Mouse (Mus musculus): ENCODE results near the gene Tmem37. TPM values are rescaled to one million over a fixed set of nuclear protein-coding genes. Genes with fewer than 3 reads are reported as not detected.
"Not testable (repeated sequence)": the region's sequence is repeated elsewhere in the genome, so short reads cannot be mapped to it uniquely, and the experiment has no call there.

Gene Tmem37
- polyA plus RNA-seq, 1 experiment: 17.8 TPM

GRCm38 (mm10) chr1:120094920-120095319 is 21.0 kb upstream of the Tmem37 start:
- no peak overlapping the region for H3K9ac ChIP-seq (ENCODE audit: low read depth, poor library complexity, severe bottlenecking)
- no peak overlapping the region for H3K4me3 ChIP-seq (ENCODE audit: low read depth, low read length)
- H3K27ac ChIP-seq (ENCODE audit: insufficient read depth, low read length): no peak overlapping the region
- no peaks in the 10 kb centered on the region for H3K27me3 ChIP-seq (ENCODE audit: control insufficient read depth, insufficient read depth, low read length, poor library complexity, severe bottlenecking)
- H3K36me3 ChIP-seq (ENCODE audit: control insufficient read depth, insufficient read depth, low read length, poor library complexity, severe bottlenecking): no peaks in the 10 kb centered on the region
- no peaks in the 10 kb centered on the region for H3K4me1 ChIP-seq (ENCODE audit: control insufficient read depth, insufficient read depth, low read length)
- TF ChIP-seq CTCF (IDR thresholded peaks at IDR 0.05; ENCODE audit: low read depth, low read length) (no peak), POLR2A (IDR thresholded peaks at IDR 0.05; ENCODE audit: insufficient read depth, low read length) (no peak), EP300 (IDR thresholded peaks at IDR 0.05; ENCODE audit: insufficient read depth, low read depth, low read length) (no peak)
- peaks cover 16% of the 10 kb centered on the region for H3K9me3 ChIP-seq (replicated peaks; ENCODE audit: control insufficient read depth, insufficient read depth, low read length, poor library complexity, severe bottlenecking)

GRCm38 (mm10) chr1:120093482-120094134 is 19.7 kb upstream of the Tmem37 start:
- H3K36me3 ChIP-seq (ENCODE audit: control insufficient read depth, insufficient read depth, low read length, poor library complexity, severe bottlenecking); H3K9ac ChIP-seq (ENCODE audit: low read depth, poor library complexity, severe bottlenecking): not testable (repeated sequence)
- 0 out of 2 replicates have a peak, but pooled peaks have one; percentile 28 for TF ChIP-seq EP300 (IDR thresholded peaks at IDR 0.05; ENCODE audit: insufficient read depth, low read depth, low read length)
- TF ChIP-seq CTCF (IDR thresholded peaks at IDR 0.05; ENCODE audit: low read depth, low read length): peak; percentile 85

GRCm38 (mm10) chr1:120090880-120091570 is 17.2 kb upstream of the Tmem37 start:
- Histone ChIP-seq H3K27me3 (ENCODE audit: control insufficient read depth, insufficient read depth, low read length, poor library complexity, severe bottlenecking) (no peaks in the 10 kb centered on the region), H3K27ac (ENCODE audit: insufficient read depth, low read length) (peak overlapping the region; percentile 31; the same call in 1 of the 2 replicates), H3K36me3 (ENCODE audit: control insufficient read depth, insufficient read depth, low read length, poor library complexity, severe bottlenecking) (no peaks in the 10 kb centered on the region), H3K9me3 (replicated peaks; ENCODE audit: control insufficient read depth, insufficient read depth, low read length, poor library complexity, severe bottlenecking) (peaks cover 13% of the 10 kb centered on the region), H3K4me3 (ENCODE audit: low read depth, low read length) (no peak overlapping the region), H3K9ac (ENCODE audit: low read depth, poor library complexity, severe bottlenecking) (no peak overlapping the region), H3K4me1 (ENCODE audit: control insufficient read depth, insufficient read depth, low read length) (peaks cover 3% of the 10 kb centered on the region)
- no peak for TF ChIP-seq POLR2A (IDR thresholded peaks at IDR 0.05; ENCODE audit: insufficient read depth, low read length)
- no peak for TF ChIP-seq EP300 (IDR thresholded peaks at IDR 0.05; ENCODE audit: insufficient read depth, low read depth, low read length)
- no peak for TF ChIP-seq CTCF (IDR thresholded peaks at IDR 0.05; ENCODE audit: low read depth, low read length)

More at GRCm38 (mm10) chr1:120093482-120094134, 19.7 kb upstream of the Tmem37 start:
- H3K4me3 ChIP-seq (ENCODE audit: low read depth, low read length); H3K27ac ChIP-seq (ENCODE audit: insufficient read depth, low read length); H3K27me3 ChIP-seq (ENCODE audit: control insufficient read depth, insufficient read depth, low read length, poor library complexity, severe bottlenecking); H3K4me1 ChIP-seq (ENCODE audit: control insufficient read depth, insufficient read depth, low read length): not testable (repeated sequence)
- peaks cover 16% of the 10 kb centered on the region for H3K9me3 ChIP-seq (replicated peaks; ENCODE audit: control insufficient read depth, insufficient read depth, low read length, poor library complexity, severe bottlenecking)

- Histone ChIP-seq H3K27me3 (ENCODE audit: control insufficient read depth, insufficient read depth, low read length, poor library complexity, severe bottlenecking) (no peaks in the 10 kb centered on the region), H3K4me3 (ENCODE audit: low read depth, low read length) (no peak overlapping the region), H3K9ac (ENCODE audit: low read depth, poor library complexity, severe bottlenecking) (peak overlapping the region; percentile 50; the same call in 1 of the 2 replicates), H3K27ac (ENCODE audit: insufficient read depth, low read length) (peak overlapping the region; percentile 49), H3K36me3 (ENCODE audit: control insufficient read depth, insufficient read depth, low read length, poor library complexity, severe bottlenecking) (no peaks in the 10 kb centered on the region), H3K4me1 (ENCODE audit: control insufficient read depth, insufficient read depth, low read length) (peaks cover 3% of the 10 kb centered on the region), H3K9me3 (replicated peaks; ENCODE audit: control insufficient read depth, insufficient read depth, low read length, poor library complexity, severe bottlenecking) (peaks cover 13% of the 10 kb centered on the region)
- TF ChIP-seq EP300 (IDR thresholded peaks at IDR 0.05; ENCODE audit: insufficient read depth, low read depth, low read length) (peak; percentile 60; the same call in 1 of the 2 replicates), CTCF (IDR thresholded peaks at IDR 0.05; ENCODE audit: low read depth, low read length) (no peak)
Measured at GRCm38 (mm10) chr1:120089180-120089579, 15.3 kb upstream of the Tmem37 start.

GRCm38 (mm10) chr1:120086644-120087043 is 12.8 kb upstream of the Tmem37 start:
- no peak for TF ChIP-seq POLR2A (IDR thresholded peaks at IDR 0.05; ENCODE audit: insufficient read depth, low read length)
- TF ChIP-seq CTCF (IDR thresholded peaks at IDR 0.05; ENCODE audit: low read depth, low read length): no peak
- 0 out of 2 replicates have a peak, but pooled peaks have one; percentile 35 for TF ChIP-seq EP300 (IDR thresholded peaks at IDR 0.05; ENCODE audit: insufficient read depth, low read depth, low read length)
- Histone ChIP-seq H3K36me3 (ENCODE audit: control insufficient read depth, insufficient read depth, low read length, poor library complexity, severe bottlenecking) (no peaks in the 10 kb centered on the region), H3K27ac (ENCODE audit: insufficient read depth, low read length) (peak overlapping the region; percentile 18; the same call in 1 of the 2 replicates), H3K9me3 (replicated peaks; ENCODE audit: control insufficient read depth, insufficient read depth, low read length, poor library complexity, severe bottlenecking) (no peaks in the 10 kb centered on the region), H3K4me1 (ENCODE audit: control insufficient read depth, insufficient read depth, low read length) (peaks cover 9% of the 10 kb centered on the region), H3K27me3 (ENCODE audit: control insufficient read depth, insufficient read depth, low read length, poor library complexity, severe bottlenecking) (no peaks in the 10 kb centered on the region), H3K9ac (ENCODE audit: low read depth, poor library complexity, severe bottlenecking) (peak overlapping the region; percentile 31), H3K4me3 (ENCODE audit: low read depth, low read length) (peak overlapping the region; percentile 70)

GRCm38 (mm10) chr1:120085696-120086095 is 11.8 kb upstream of the Tmem37 start:
- no peaks in the 10 kb centered on the region for H3K27me3 ChIP-seq (ENCODE audit: control insufficient read depth, insufficient read depth, low read length, poor library complexity, severe bottlenecking)
- H3K36me3 ChIP-seq (ENCODE audit: control insufficient read depth, insufficient read depth, low read length, poor library complexity, severe bottlenecking): no peaks in the 10 kb centered on the region
- no peaks in the 10 kb centered on the region for H3K9me3 ChIP-seq (replicated peaks; ENCODE audit: control insufficient read depth, insufficient read depth, low read length, poor library complexity, severe bottlenecking)
- TF ChIP-seq EP300 (IDR thresholded peaks at IDR 0.05; ENCODE audit: insufficient read depth, low read depth, low read length) (no peak), POLR2A (IDR thresholded peaks at IDR 0.05; ENCODE audit: insufficient read depth, low read length) (peak; percentile 6)
- H3K4me1 ChIP-seq (ENCODE audit: control insufficient read depth, insufficient read depth, low read length): peaks cover 9% of the 10 kb centered on the region
- H3K27ac ChIP-seq (ENCODE audit: insufficient read depth, low read length): peak overlapping the region; percentile 26
- peak overlapping the region; percentile 70 for H3K4me3 ChIP-seq (ENCODE audit: low read depth, low read length)
- H3K9ac ChIP-seq (ENCODE audit: low read depth, poor library complexity, severe bottlenecking): peak overlapping the region; percentile 31

All from ES-Bruce4 (cell line).